In the genomic region with DNA sequence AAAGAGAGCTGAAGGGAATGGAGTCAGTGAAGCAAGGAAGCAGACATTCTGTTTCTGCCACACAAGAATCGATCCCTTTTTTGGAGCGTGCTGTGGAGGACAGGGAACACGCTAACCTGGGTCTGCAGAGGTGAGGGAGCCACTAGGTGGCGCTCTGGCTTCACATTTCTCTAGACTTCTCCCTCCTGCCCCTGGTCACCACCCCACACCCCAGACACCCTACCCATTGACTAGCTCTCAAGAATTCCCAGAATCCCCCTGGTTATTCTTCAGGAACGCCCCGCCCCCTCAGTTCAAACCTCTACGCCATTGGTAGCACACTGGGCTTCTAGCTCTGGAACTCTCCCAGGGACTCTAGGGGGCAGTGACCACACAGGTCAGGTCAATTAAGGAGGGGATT, we compare ENCODE assay signal across 1 mouse cellular context.
A peak's percentile ranks its signal among the peaks of the same experiment; 100 is the strongest.
TF ChIP-seq lines count a peak whose summit lies in the region.

No protein-coding gene starts in this region.

TF ChIP-seq in MEL, 35 proteins besides CTCF, POLR2A, EP300 and RAD21:
- no peak for TF ChIP-seq ELF1 (IDR thresholded peaks at IDR 0.05; ENCODE audit: low read depth, low read length)
- no peak for TF ChIP-seq USF2 (IDR thresholded peaks at IDR 0.05; ENCODE audit: borderline replicate concordance in 1 of 2, insufficient read depth in 1 of 2, low read depth in 1 of 2, low read length in 2 of 2)
- peak; percentile 46; the same call in 1 of the 2 replicates for TF ChIP-seq ZNF384 (IDR thresholded peaks at IDR 0.05; ENCODE audit: low read depth, low read length)
- TF ChIP-seq UBTF (IDR thresholded peaks at IDR 0.05; ENCODE audit: borderline replicate concordance, insufficient read depth, low read depth, low read length): no peak
- peak; percentile 74 for TF ChIP-seq ZC3H11A (IDR thresholded peaks at IDR 0.05; ENCODE audit: low read depth, low read length)
- peak; percentile 73 for TF ChIP-seq SMC3 (IDR thresholded peaks at IDR 0.05; ENCODE audit: low read depth, low read length)
- no peak for TF ChIP-seq GABPA (IDR thresholded peaks at IDR 0.05; ENCODE audit: low read depth, low read length)
- no peak for TF ChIP-seq SIN3A (IDR thresholded peaks at IDR 0.05; ENCODE audit: low read length)
- TF ChIP-seq MYC (IDR thresholded peaks at IDR 0.05; ENCODE audit: low read depth, low read length): peak; percentile 38; the same call in 1 of the 2 replicates
- no peak for TF ChIP-seq POLR2AphosphoS2 (IDR thresholded peaks at IDR 0.05; ENCODE audit: low read length)
- TF ChIP-seq TBP (IDR thresholded peaks at IDR 0.05; ENCODE audit: low read depth, low read length): no peak
- TF ChIP-seq ETS1 (IDR thresholded peaks at IDR 0.05; ENCODE audit: low read depth, low read length): peak; percentile 7; the same call in 1 of the 2 replicates
- TF ChIP-seq NRF1 (IDR thresholded peaks at IDR 0.05; ENCODE audit: insufficient read depth, low read depth, low read length, poor library complexity, severe bottlenecking): no peak
- TF ChIP-seq MAX (IDR thresholded peaks at IDR 0.05; ENCODE audit: low read length): no peak
